Mouse (Mus musculus) MN1 (cell line): ENCODE results near the gene Igf1r.
A peak's percentile ranks its signal among the peaks of the same experiment; 100 is the strongest.

Experiments
- DNase-seq: peaks from one replicate; pipeline ENCODE4 v3.0.0-alpha.2; 2016; ENCODE audit warnings: low spot score

The Igf1r gene

DNA sequence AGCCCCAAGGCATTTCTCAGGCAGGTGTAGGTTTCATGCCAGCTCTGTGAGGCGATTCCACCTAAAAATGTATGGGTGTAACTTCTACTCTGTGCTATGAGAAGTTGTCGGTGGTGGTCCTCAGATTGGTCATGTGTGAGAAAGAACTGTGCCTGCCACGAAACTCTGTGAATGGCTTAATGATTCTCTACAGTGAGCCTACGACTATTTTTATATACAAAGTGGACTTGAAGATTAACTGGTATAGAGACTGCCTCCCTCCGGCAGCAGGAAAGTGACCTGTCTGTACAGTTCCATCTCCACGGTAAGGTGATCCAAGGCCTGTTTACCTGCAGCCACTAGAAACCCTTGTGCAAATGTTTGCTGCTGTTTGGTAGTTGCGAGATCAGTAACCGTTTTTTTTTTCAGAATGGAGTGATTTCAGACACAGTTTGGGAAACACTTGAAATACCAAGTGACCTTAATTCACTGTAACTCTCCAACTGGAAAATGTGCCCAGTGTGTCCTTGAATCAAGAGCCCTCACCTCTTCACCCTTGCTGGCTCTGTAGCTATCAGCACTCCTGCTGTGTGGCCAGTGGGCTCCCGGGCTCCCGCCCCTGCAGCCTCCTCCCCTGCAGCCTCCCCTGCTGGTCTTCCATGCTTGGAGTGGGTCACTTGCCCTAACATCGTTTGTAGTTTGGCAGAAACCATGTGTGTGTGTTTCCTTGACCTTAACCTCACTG lies 127.7 kb downstream of the Igf1r start:
- DNase-seq = no peak

DNA sequence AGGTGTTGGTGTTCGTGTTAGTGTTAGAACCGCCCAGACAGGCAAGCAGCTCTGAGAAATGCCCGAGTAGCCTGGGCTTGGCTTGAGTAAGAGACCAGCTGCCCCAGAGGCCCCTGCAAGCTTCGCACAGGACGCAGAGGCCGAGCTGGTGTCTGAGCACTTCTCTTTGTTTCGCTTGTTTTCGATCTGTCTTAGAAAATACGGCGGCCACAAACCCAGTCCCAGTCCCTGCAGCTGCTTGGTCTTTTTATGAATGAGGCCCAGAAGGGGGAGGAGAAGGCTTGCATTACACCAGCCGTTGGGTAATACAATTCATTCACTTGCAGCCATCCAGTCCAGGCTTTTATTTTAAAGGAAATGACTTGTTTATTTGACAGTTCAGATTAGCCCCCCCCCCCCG lies 132.7 kb downstream of the Igf1r start:
- peak; percentile 47 for DNase-seq

DNA sequence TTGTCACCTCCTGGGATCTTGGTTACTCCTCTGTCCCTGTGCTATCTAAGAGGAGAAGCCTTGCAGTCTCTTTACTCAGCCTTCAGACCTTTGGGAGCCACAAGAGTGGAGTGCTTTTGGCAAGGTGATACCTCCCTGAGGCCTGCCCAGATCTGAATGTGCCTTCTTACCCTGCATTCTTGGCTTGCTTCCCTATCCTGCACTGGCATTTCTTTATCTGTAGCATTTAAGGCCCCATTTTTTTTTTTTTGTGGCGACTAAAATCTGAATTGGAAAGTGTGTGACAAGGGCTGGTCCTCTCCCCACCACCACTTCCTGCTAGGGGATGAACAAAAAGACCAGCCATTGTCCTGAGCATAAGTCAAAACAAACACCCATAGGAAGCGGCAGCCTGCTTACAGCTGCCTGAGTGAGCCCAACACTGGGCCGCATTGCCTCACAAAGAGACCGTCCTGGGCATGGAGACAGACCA lies 133.3 kb downstream of the Igf1r start:
- DNase-seq = peak; percentile 24

DNA sequence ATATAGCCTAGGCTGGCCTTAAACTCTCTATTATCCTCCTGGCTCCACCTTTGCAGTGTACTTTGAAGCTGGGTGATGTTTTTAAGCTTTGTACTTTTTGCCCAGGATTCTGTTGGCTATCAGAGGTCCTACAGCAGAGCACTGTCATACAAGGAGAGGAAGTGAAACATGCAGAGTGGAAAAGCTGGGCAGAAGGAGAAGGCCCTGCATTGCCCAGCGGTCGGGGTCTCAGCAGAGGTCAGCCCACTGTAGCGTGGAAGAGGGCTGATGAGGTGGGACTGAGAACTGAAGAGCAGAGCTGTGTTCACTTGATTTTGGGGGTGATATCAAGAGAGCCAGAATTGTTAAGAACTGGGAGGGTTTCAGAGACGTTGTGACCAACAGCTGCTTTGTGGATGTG lies 134.9 kb downstream of the Igf1r start:
- DNase-seq = no peak

DNA sequence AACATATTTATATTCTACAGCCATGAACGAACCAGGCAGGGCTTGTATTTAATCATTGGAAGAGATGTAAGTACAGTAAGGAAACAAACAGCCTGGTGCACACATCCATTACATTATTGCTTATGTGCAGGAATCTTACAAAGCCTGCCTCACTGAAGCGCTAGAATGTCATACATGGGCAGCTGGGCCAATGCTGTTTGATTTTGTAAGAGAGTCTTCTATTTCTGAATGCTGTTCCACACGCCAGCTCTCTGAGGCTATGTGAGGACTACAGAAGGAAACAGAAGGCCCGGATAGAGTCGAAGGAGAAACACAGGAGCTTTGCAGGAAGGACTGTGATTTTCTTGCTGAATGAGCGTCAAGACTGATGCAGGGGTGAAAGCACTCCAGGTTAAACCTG lies 136.2 kb downstream of the Igf1r start:
- no peak for DNase-seq

DNA sequence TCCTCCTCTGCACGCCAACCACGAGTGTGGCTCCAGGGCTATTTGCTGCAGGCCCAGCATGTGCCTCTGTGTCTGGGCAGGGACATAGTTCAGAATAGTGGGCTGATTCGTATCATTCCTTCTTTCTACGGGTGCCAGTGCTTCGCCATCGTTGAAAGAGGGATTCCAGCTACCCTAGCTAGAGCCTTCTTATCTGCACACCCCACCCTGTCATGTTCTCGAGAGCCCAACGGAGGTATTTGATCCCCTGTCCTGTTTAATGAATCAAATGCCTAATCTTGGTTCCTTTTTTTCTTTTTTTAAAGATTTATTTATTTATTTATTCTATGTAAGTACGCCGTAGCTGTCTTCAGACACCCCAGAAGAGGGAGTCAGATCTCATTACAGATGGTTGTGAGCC lies 137.1 kb downstream of the Igf1r start:
- DNase-seq = no peak

DNA sequence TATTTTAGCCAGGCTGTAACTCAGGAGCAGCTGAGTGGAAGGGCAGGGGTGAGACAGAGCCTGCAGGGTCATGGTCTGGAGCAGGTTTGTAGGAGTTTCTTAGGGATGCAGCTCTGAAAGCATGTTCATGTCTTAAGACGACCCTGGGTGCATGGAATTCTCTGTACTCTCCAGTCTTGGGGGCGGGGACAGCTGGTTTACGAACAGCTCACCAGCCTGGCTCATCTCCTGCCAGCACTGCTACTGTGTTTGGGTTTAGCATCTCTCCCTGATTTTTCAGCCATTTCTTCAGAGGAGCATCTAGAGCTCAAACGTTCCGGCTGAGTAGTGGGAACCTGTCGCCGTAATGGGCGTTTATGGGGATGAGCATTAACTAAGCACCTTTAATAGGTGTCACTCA lies 137.9 kb downstream of the Igf1r start:
- DNase-seq = no peak

DNA sequence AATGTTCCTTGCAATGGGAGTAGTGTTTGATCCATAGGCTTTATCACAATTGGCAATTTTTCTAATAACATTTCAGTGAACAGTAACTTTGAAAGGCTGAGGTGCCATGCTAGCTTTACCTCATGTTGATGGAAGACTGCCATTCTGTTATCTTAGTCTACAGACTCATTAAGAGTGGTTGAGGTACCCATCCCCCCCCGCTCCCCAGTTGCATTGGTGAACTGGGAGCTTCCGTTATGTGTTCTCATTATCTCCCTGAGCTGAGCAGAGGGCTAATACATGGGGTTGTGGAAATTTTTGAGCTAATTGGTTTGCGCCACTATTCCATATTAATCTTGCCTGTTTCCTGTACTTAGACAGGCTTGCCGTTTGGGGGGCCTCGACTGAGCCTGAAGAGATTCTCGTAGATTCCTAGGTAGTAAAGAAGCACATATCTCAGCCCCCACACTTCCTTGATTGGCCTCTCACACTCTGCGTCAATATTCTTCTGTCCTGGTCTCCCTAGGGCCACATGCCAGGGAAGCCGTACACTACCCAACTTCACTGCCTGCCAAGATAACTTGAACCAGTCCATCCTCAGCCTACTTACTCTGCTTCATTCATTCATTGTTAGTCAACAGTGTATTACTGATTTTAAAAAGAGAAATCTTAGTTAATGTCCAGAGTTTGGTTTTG lies 139.8 kb downstream of the Igf1r start:
- DNase-seq = no peak

DNA sequence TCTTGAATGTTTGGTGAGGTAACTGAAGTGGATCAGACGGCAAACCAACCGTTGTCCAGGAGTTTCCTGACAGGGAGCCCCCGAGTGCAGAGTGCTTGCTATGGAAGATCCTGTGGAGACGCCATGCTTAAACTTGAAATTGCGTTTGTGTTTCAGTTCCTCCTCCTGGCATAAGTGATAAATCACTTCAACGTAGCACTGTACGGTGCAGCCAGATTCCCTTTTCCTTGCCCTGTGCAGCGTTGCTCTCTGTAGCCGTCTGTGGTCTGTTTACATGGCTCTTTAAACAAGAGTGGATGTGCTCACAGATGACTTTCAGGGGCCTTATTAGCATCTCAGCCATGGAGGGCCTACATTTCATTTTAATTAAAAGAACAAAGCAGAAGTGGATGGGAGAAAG lies 141.2 kb downstream of the Igf1r start:
- no peak for DNase-seq

DNA sequence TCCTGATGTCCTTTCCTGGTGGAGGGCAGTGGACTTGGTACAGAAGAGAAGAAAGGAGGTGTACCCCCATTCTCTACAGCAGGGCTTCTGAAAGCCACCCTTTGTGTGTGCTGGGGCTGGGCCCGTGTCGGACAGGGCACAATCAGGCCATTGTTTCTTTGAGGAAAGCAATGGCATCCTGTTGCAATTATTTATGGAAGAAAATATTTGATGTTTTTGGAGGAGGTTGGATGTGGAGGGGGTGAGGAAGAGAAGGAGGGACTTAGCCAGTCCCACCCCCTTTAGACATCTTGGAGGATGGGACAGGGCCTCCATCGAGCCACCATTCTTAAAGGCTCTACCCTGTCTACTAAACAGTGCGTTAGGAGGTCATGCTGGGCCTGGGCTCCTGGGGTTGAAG lies 142.9 kb downstream of the Igf1r start:
- no peak for DNase-seq

DNA sequence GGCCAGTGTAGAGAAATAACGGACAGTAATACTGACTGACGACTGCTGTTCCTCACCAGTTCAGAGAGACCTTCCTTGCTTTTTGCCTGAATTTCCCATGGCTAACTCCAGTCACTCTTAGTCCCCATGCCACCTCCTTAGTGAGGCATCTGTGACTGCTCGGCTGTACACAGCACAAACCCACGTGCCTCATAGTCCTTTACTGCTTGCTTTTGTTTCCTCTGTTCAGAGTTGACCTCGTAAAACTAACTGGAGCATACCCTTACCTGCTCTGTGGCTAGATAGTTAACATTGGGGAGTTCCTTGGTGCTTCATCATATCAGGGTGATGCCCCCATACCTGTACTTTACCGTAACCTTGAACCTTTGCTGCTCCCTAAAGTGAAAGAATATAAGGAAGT lies 143.8 kb downstream of the Igf1r start:
- DNase-seq = no peak

DNA sequence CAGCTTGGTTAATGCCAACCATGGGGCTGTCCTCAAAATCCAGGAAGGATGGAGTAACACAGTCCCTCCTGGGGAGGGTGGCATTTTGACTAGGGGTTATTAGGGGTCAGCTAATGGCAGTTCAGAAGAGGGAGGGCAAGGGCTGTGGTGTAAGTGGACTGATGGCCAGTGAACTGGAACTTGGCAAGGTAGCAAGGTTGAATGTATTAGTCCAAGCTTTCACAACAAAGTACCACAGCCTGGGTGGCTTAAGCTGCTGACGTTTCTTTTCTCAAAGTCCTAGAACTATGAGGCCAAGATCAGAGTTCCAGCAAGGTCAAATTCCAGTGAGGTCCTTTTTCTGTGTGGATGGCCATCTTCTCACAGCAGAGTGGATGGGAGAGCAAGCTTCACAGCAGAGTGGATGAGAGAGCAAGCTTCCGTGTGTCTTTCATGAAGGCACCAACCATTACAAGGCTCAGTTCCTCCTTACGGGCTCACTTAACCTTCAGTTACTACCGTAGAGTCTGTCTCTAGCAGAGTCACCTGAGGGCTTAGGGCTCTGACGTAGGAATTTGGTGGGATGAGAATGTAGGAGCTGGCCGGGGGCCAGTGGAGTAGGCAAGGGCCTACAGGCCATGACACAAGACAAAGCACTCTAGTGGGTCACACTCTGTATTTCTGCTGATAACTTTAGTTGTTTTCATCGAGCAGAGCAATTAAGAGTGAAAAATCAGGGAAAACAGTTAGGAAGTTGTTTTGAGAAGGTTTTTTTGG lies 144.6 kb downstream of the Igf1r start:
- no peak for DNase-seq

DNA sequence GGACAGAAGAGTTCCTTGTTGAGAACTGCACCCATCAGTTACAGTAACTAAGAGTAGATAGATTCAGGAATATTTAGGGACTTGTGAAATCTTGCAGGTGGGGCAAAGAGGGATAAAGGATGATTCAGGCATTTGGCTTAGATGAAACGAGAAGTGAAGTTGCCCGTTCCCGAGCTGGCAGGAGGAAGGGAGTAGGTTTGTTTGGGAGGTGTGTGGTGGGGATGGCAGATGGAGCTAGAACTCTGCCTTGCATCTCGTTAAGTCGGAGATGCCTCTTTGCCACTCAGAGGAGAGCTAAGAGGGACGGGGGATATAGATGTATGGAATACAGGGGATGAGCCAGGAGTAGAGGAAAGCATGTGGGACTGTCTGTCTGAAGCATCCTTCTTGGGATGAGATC lies 145.5 kb downstream of the Igf1r start:
- no peak for DNase-seq

DNA sequence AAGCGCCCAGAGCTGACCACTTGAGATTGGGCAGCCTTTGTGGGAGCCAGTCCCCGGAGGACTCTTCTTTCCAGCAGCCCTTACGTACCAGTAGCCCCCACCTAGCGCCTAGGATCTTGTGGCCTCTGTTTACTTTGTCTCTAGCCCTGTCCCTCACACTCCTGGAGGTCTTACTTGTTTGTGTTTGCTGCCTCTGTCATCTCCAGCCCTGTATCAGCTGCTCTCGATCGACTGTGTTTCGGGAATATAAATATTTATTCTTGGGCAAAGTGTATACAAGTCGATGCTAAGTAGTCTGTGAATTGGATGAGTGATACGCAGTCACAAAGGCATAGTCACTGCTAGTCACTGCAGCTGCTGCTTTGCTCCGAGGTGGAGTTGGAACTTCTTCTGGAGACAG lies 147.8 kb downstream of the Igf1r start:
- DNase-seq = no peak

DNA sequence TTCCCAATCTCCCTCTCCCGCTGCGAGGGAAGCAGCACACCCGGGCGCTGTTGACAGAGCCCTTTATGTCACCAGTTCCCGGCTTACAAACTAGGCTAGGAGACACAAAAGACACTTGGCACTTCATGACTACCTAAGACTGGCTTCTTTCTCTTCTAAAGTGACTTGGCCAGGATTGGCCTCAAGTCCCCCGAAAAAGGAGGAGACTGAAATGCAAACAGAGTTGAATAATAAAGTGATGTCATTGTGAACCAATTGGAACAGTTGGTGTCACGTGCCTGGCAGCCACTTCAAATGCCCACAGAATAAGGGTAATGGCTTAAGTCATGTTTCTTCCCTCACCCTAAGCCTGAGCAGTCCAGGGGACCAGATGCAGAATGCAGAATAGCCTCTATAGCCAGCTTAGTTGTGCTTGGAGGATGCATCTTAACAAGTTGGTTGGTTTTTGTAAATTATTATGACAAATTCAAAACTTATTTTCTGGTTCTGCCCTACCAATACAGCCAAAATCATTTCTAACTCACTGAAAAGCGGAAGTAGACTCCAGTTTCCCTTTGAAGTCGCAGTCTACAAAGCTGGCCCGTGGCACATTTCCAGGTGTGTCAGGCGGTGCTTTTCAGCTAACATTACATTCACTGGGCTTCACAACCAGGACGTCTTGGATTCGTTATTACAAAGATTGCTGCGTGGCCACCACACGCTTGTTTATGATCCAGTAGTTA lies 150.0 kb downstream of the Igf1r start:
- DNase-seq = no peak

DNA sequence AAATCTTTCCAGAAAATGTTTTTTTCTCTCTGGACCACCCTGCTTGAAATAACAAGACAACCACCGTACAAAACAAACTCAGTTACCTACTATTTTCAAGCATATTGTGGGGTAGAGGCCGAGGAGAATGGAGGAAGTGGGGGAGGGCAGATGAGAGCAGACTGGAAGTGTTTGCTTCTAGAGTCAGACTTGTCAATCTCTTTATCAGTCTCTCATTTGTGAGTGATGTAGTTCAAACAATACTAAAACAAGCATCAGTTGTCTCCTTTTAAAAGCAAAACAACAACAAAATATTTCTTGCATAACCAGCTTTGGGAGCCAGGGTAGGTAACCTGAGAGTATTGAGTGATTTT lies 150.5 kb downstream of the Igf1r start:
- no peak for DNase-seq

DNA sequence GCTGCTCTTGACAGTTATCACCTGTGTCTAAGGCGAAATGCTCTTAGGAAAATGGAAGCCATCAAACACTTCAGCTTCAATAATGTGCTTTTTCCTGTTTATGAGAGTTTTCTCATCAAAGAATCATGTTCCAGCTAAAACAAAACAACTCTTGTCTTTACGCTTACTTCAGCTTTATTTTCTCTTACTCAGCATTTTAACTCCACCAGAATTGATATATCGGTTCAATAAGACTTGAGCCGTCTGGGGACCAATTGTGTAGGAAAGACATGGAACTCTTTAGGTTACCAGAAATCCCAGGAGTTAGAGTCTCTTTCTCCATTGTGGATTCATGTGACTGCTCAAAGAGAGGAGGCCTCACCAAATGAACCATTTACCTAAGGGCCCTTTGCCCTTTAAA lies 158.9 kb downstream of the Igf1r start:
- no peak for DNase-seq

DNA sequence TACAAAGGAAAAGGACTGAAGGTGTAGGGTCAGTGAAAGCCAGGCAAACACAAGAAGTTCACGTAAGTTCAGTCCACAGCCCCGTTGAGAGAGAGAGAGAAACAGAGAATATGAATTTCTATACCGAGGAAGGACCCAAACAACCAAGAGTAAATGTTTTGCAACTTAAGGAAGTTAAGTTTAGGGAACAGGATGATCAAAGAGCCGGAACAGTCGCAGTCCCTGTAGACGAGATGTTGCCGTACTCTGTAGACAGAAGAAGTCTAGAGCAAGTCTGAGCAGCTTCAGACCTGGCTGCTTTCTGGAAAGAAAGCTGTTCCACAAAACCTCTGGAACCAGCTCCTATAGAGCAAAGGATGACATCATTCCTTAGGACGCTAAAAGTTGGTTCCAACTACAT lies 160.0 kb downstream of the Igf1r start:
- no peak for DNase-seq

DNA sequence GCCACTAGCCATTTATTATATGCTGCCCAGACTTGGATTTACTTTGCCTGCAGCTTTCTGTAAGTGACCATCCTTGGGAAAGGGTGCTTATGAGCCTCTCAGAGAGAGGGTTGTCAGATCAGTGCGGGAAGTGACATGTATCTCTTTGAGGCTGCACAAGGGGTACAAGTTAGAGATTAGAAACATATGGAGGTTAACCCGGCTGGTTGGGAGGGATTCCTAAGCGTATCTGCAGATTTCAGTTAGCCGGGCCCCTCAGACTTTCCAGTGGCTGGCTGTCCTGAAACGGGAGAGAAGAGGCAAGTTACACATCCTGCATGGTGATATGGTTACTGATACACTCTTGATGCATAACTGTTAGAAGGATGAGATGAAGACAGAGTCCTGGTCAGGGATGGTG lies 161.7 kb downstream of the Igf1r start:
- no peak for DNase-seq

DNA sequence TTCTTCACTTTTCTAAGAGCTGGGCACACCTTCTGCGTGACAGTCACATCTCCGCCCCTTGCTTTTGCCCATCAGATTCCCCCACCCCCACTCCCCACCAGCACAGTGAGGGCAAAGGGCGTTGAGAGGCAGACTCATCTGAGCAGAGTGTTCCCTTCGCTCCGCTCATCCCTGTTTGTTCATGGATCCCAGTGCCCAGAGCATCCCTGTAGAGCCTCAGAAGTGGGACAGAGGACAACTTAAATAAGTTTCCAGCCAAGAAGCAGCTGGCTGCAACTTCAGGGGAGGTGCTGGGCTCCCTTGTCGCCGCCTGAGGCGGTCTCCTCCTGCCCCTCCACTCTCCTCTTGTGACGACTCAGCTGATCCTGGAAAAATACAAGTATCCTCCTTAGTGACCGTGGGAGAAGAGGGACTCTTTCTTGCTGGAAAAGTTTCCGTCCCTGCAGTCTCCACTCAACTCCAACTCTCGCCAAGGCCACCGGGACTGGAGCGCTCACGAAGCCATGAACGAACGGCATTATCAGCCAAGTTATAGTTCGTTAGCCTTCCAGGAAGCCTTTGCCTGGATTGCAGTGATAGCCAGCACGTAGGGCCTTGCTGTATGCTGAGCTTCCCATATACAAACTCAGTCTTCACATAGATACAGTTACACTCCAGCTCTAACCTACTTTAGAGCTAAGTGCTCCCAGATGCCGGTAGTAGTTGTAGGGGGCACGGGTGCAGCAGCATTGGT lies 162.5 kb downstream of the Igf1r start:
- DNase-seq = no peak

DNA sequence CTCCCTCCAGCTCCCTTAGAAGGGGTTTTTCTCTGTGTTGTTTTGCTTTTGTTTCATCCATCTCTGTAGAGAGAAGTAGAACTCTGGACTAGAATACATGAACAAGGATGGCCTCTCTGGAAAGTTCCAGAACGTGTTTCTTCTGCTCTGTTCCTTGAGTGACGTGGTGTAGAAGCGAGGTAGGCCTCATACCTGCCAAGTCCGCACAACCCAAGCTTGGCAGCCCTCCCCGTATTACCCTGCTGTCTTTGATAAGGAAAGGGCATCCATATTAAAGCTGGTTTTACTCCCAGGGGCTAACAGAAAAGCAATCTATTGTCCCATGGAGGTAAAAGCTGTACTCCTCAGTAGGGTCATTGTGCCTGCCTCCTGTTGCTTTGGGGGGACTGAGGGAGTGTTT lies 164.9 kb downstream of the Igf1r start:
- DNase-seq = no peak

DNA sequence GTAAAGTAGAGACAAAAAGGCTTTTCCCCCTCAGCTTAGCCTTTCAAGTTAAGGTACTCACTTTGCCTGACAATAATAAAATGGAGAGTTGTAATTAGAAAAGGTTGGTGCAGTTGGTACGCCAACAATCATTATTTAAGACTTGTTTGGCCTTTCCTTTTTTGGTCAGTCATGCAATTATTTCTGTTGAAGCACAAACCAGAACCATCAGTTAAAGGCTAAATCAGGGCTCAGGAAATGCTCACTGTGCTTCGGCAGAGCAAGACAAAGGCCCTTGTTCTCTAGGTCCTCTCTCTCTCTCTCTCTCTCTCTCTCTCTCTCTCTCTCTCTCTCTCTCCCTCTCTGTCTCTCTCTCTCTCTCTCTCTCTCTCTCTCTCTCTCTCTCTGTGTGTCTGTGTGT lies 165.4 kb downstream of the Igf1r start:
- no peak for DNase-seq
